In genomic region chr10:61156453-61156852, GRCm38 (mm10) we compare ENCODE assay signal across 34 mouse cellular contexts. TPM values are rescaled to one million over a fixed set of nuclear protein-coding genes. Genes with fewer than 3 reads are reported as not detected.
"Had no signal": no experiment of that assay in that cellular context is flagged by ENCODE, and none has a peak within 500 bp of the region (broad histone marks: within the 10 kb centered on the region; RNA-seq: fewer than 3 reads in every experiment).

No protein-coding gene starts in this region.

- H3K27ac ChIP-seq: embryonic facial prominence, embryonic 10.5 days; embryonic facial prominence, embryonic 12.5 days; embryonic facial prominence, embryonic 13.5 days; embryonic facial prominence, embryonic 15.5 days; forebrain, embryonic 10.5 days; forebrain, embryonic 12.5 days; forebrain, embryonic 13.5 days; forebrain, embryonic 15.5 days; gastrocnemius, adult 2 months; heart, adult 2 months had no signal

- H3K4me1 ChIP-seq: embryonic facial prominence, embryonic 10.5 days; embryonic facial prominence, embryonic 12.5 days; embryonic facial prominence, embryonic 13.5 days; embryonic facial prominence, embryonic 15.5 days; forebrain, embryonic 10.5 days; forebrain, embryonic 12.5 days; forebrain, embryonic 13.5 days; forebrain, embryonic 15.5 days had no signal

- H3K36me3 ChIP-seq: embryonic facial prominence, embryonic 10.5 days; embryonic facial prominence, embryonic 12.5 days; embryonic facial prominence, embryonic 13.5 days; embryonic facial prominence, embryonic 15.5 days; forebrain, embryonic 10.5 days; forebrain, embryonic 12.5 days; forebrain, embryonic 15.5 days had no signal

- ATAC-seq: forebrain, embryonic 13.5 days; forebrain, embryonic 14.5 days; forebrain, embryonic 15.5 days; forebrain, embryonic 16.5 days; forebrain, postnatal 0 days had no signal

- H3K9ac ChIP-seq: embryonic facial prominence, embryonic 12.5 days; embryonic facial prominence, embryonic 13.5 days; embryonic facial prominence, embryonic 15.5 days; forebrain, embryonic 12.5 days; forebrain, embryonic 13.5 days; forebrain, embryonic 15.5 days; forebrain, postnatal 0 days had no signal

- H3K9me3 ChIP-seq: embryonic facial prominence, embryonic 10.5 days; embryonic facial prominence, embryonic 12.5 days; embryonic facial prominence, embryonic 13.5 days; embryonic facial prominence, embryonic 15.5 days; forebrain, embryonic 10.5 days; forebrain, embryonic 12.5 days; forebrain, embryonic 13.5 days; forebrain, embryonic 15.5 days had no signal

- H3K4me2 ChIP-seq: embryonic facial prominence, embryonic 12.5 days; embryonic facial prominence, embryonic 13.5 days; embryonic facial prominence, embryonic 15.5 days; forebrain, embryonic 12.5 days; forebrain, embryonic 13.5 days; forebrain, embryonic 15.5 days had no signal

- H3K27me3 ChIP-seq: embryonic facial prominence, embryonic 12.5 days; embryonic facial prominence, embryonic 13.5 days; embryonic facial prominence, embryonic 15.5 days; forebrain, embryonic 12.5 days; forebrain, embryonic 13.5 days; forebrain, embryonic 15.5 days had no signal

- DNase-seq: cerebellum, adult 2 months; cerebellum, adult 8-10 months; cerebellum, adult 9-10 months; cerebellum, adult 9-11 months; cerebellum, postnatal 10 days; cerebellum, postnatal 14 days; cerebellum, postnatal 25 days; cerebellum, postnatal 36 days; embryo, embryonic 11 days; forebrain, postnatal 0 days; gastrocnemius, adult 2 months; gastrocnemius, postnatal 10 days; gastrocnemius, postnatal 14 days; gastrocnemius, postnatal 25 days; gastrocnemius, postnatal 36 days; heart, adult 18-20 months; heart, adult 2 months had no signal

- H3K4me3 ChIP-seq: embryonic facial prominence, embryonic 10.5 days; embryonic facial prominence, embryonic 12.5 days; embryonic facial prominence, embryonic 13.5 days; embryonic facial prominence, embryonic 15.5 days; erythroblast, embryonic 14.5 days; forebrain, embryonic 10.5 days; forebrain, embryonic 12.5 days; forebrain, embryonic 13.5 days; forebrain, embryonic 15.5 days; gastrocnemius, adult 2 months; heart, adult 2 months had no signal

RNA-seq across cellular contexts. Expression of gene Tbata, which starts 15.3 kb away (rescaled TPM):
- total RNA-seq: gastrocnemius, adult 18-20 months; gastrocnemius, adult 2 months; gastrocnemius, adult 8-10 months; gastrocnemius, postnatal 10 days; gastrocnemius, postnatal 14 days; gastrocnemius, postnatal 25 days; gastrocnemius, postnatal 4 days; heart, adult 18-20 months; heart, adult 2 months; heart, adult 8-10 months had no signal
- polyA plus RNA-seq: embryonic facial prominence, embryonic 11.5 days; embryonic facial prominence, embryonic 12.5 days; embryonic facial prominence, embryonic 13.5 days; erythroblast, embryonic 14.5 days; forebrain, embryonic 10.5 days; forebrain, embryonic 11.5 days had no signal
